In the genomic region with DNA sequence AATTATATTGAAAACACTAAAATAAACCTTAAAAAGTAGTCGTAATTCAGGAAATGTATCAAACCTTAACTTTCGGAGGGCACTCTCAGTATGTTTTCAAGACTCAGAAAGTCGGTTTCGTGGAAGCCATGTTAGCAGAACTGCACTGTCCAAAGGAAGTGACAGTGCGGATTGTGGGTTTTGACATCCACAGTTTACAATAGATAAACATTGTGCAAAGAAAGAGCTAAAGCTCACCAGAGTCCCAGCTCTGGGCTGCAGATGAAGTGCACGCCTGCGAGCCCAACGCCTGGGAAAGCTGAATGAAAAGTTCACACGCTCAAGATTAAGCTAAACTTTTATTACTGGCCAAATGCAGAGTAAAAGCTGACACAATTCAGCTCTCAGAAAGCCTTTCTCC, we compare ENCODE assay signal across 14 mouse cellular contexts. TPM values are rescaled to one million over a fixed set of nuclear protein-coding genes. Genes with fewer than 3 reads are reported as not detected.
DNase-seq lines count a peak whose midpoint lies in the region; ATAC-seq and TF ChIP-seq lines count a peak whose summit lies in the region.
"Had no signal": no experiment of that assay in that cellular context is flagged by ENCODE, and none has a peak within 500 bp of the region (broad histone marks: within the 10 kb centered on the region; RNA-seq: fewer than 3 reads in every experiment).

No protein-coding gene starts in this region.

- TF ChIP-seq CTCF in forebrain, postnatal 0 days (IDR thresholded peaks at IDR 0.05; ENCODE audit: low read depth): no peak

- 0 out of 2 replicates have a peak overlapping the region, but pooled peaks have one; percentile 37 for H3K27ac ChIP-seq in lung, embryonic 15.5 days
- peak overlapping the region; percentile 70 for H3K27ac ChIP-seq in liver, embryonic 12.5 days
- H3K27ac ChIP-seq in forebrain, postnatal 0 days (ENCODE audit: low read depth, low read length): no peak overlapping the region
- H3K27ac ChIP-seq: neural tube, embryonic 13.5 days had no signal

- H3K9me3 ChIP-seq in lung, embryonic 15.5 days: no peaks in the 10 kb centered on the region
- H3K9me3 ChIP-seq in liver, embryonic 12.5 days (replicated peaks): no peaks in the 10 kb centered on the region
- no peaks in the 10 kb centered on the region for H3K9me3 ChIP-seq in forebrain, postnatal 0 days (ENCODE audit: low read length)
- H3K9me3 ChIP-seq: neural tube, embryonic 13.5 days had no signal

- no peak for DNase-seq in lung, adult 18-20 months
- DNase-seq in c-Kit-positive CD71-negative TER-119-negative erythroid progenitor cells, embryonic 14.5 days (ENCODE audit: low read depth): peak; percentile 48
- no peak for DNase-seq in layer of hippocampus, postnatal 10 days (ENCODE audit: low spot score in 2 of 2)
- DNase-seq in cerebellum, adult 11-12 months: no peak
- no peak for DNase-seq in forebrain, postnatal 0 days
- DNase-seq: adrenal gland, adult 8-10 months; gastrocnemius, postnatal 36 days; kidney, adult 11 months; midbrain, embryonic 14.5 days; thymus, postnatal 14 days had no signal

- no peak for ATAC-seq in lung, embryonic 15.5 days (ENCODE audit: borderline replicate concordance, extremely low read depth, low FRiP score, low TSS enrichment)
- ATAC-seq in liver, embryonic 12.5 days: peak; percentile 84
- ATAC-seq in megakaryocyte-erythroid progenitor cell, adult 5-6 weeks (replicated peaks; ENCODE audit: low FRiP score, low TSS enrichment, poor library complexity, severe bottlenecking): peak; percentile 86
- ATAC-seq in forebrain, postnatal 0 days: no peak

- H3K9ac ChIP-seq in lung, embryonic 15.5 days: no peak overlapping the region
- H3K9ac ChIP-seq in liver, embryonic 12.5 days: peak overlapping the region; percentile 45
- no peak overlapping the region for H3K9ac ChIP-seq in forebrain, postnatal 0 days
- H3K9ac ChIP-seq: neural tube, embryonic 13.5 days had no signal

- no peak overlapping the region for H3K4me2 ChIP-seq in lung, embryonic 15.5 days
- H3K4me2 ChIP-seq in liver, embryonic 12.5 days: peak overlapping the region; percentile 55
- no peak overlapping the region for H3K4me2 ChIP-seq in forebrain, postnatal 0 days (ENCODE audit: low read depth)
- H3K4me2 ChIP-seq: neural tube, embryonic 13.5 days had no signal

- no peaks in the 10 kb centered on the region for H3K4me1 ChIP-seq in lung, embryonic 15.5 days
- peaks cover 25% of the 10 kb centered on the region for H3K4me1 ChIP-seq in liver, embryonic 12.5 days
- H3K4me1 ChIP-seq in forebrain, postnatal 0 days (ENCODE audit: insufficient read depth): no peaks in the 10 kb centered on the region

- WGBS in lung, embryonic 15.5 days: 38% methylated on average over 9 of the region's 9 CpGs
- 14% methylated on average over 9 of the region's 9 CpGs for WGBS in liver, embryonic 12.5 days (ENCODE audit: insufficient replicate concordance)
- 79% methylated on average over 9 of the region's 9 CpGs for WGBS in forebrain, postnatal 0 days

- H3K36me3 ChIP-seq in lung, embryonic 15.5 days: no peaks in the 10 kb centered on the region
- H3K36me3 ChIP-seq in liver, embryonic 12.5 days: 0 out of 2 replicates have a peak, but pooled peaks cover 2% of the 10 kb centered on the region
- no peaks in the 10 kb centered on the region for H3K36me3 ChIP-seq in forebrain, postnatal 0 days (ENCODE audit: insufficient read depth)
- H3K36me3 ChIP-seq: neural tube, embryonic 13.5 days had no signal

- H3K4me3 ChIP-seq in lung, embryonic 15.5 days: no peak overlapping the region
- no peak overlapping the region for H3K4me3 ChIP-seq in liver, embryonic 12.5 days
- no peak overlapping the region for H3K4me3 ChIP-seq in forebrain, postnatal 0 days (ENCODE audit: low read depth, low read length)
- H3K4me3 ChIP-seq: neural tube, embryonic 13.5 days had no signal

- H3K27me3 ChIP-seq in lung, embryonic 15.5 days: no peaks in the 10 kb centered on the region
- no peaks in the 10 kb centered on the region for H3K27me3 ChIP-seq in liver, embryonic 12.5 days (replicated peaks)
- no peaks in the 10 kb centered on the region for H3K27me3 ChIP-seq in forebrain, postnatal 0 days (ENCODE audit: insufficient read depth, low read length)
- H3K27me3 ChIP-seq: neural tube, embryonic 13.5 days had no signal

RNA-seq across cellular contexts. Expression of gene Slmap, which starts 18.9 kb away (rescaled TPM):
- polyA plus RNA-seq in lung, embryonic 15.5 days (2015; fragmentation: Nextera tagmentation; extraction: Ambion mirVana): 25.5 and 26.4 TPM in 2 replicates
- 20.2 and 20.6 TPM in 2 replicates for polyA plus RNA-seq in liver, embryonic 12.5 days (2016; fragmentation: Nextera tagmentation; extraction: Ambion mirVana)
- 62.0 and 81.1 TPM in 2 replicates for total RNA-seq in megakaryocyte-erythroid progenitor cell, adult 5-6 weeks (2014; fragmentation: Nextera tagmentation)
- total RNA-seq in megakaryocyte-erythroid progenitor cell, adult 5-6 weeks (2017): 86.4 and 97.3 TPM in 2 replicates
- 10 to 100 TPM; 80.9 to 81.9 TPM for total RNA-seq in layer of hippocampus, postnatal 10 days (2021)
- 23.9 and 27.2 TPM in 2 replicates for total RNA-seq in forebrain, postnatal 0 days (2014; rRNA removed)
- polyA plus RNA-seq in forebrain, postnatal 0 days (2015; fragmentation: Nextera tagmentation; extraction: Ambion mirVana): 6.8 and 9.9 TPM in 2 replicates

RNA-seq across cellular contexts. Expression of gene Dennd6a, which starts 57.9 kb away (rescaled TPM):
- 32.0 and 32.1 TPM in 2 replicates for polyA plus RNA-seq in lung, embryonic 15.5 days (2015; fragmentation: Nextera tagmentation; extraction: Ambion mirVana)
- 18.2 and 19.3 TPM in 2 replicates for polyA plus RNA-seq in liver, embryonic 12.5 days (2016; fragmentation: Nextera tagmentation; extraction: Ambion mirVana)
- total RNA-seq in megakaryocyte-erythroid progenitor cell, adult 5-6 weeks (2014; fragmentation: Nextera tagmentation): 33.8 and 34.2 TPM in 2 replicates
- total RNA-seq in megakaryocyte-erythroid progenitor cell, adult 5-6 weeks (2017): 34.6 and 45.4 TPM in 2 replicates
- 10 to 100 TPM; 26.2 to 28.6 TPM for total RNA-seq in layer of hippocampus, postnatal 10 days (2021)
- 23.5 and 30.7 TPM in 2 replicates for total RNA-seq in forebrain, postnatal 0 days (2014; rRNA removed)
- polyA plus RNA-seq in forebrain, postnatal 0 days (2015; fragmentation: Nextera tagmentation; extraction: Ambion mirVana): 6.8 and 11.9 TPM in 2 replicates

Comparison
In these comparisons a context has a peak if more than half of its experiments do, and no peak if none do; other contexts are left out.
1. ATAC-seq: peak in liver, embryonic 12.5 days (single experiment) and megakaryocyte-erythroid progenitor cell, adult 5-6 weeks (single experiment); none in lung, embryonic 15.5 days (single experiment) and forebrain, postnatal 0 days (single experiment).